Mouse (Mus musculus): ENCODE measurements around the gene Hadha.

GRCm38 (mm10) chr5:30112533-30113068 is 42.4 kb downstream of the Hadha start:
- TF ChIP-seq MAFK (IDR thresholded peaks at IDR 0.05; ENCODE audit: insufficient read depth, low read depth, low read length) = no peak
- no peak for TF ChIP-seq ZNF384 (IDR thresholded peaks at IDR 0.05; ENCODE audit: low read depth, low read length)
